Mouse (Mus musculus) MEL (cell line): ENCODE results near the gene Spaca7.

Experiments used
- CTCF ChIP-seq, 3 experiments: IDR thresholded peaks in 2 of 3; conservative IDR thresholded peaks in 1 of 3; 2 replicates each; pipeline ENCODE4 v1.5.1; 2011 to 2012; ENCODE audit warnings: low read length in 3 of 3, low read depth in 2 of 3, mild to moderate bottlenecking in 2 of 3, improper control_type of control experiment in 1 of 3, inconsistent platforms in 1 of 3, mixed read lengths in 1 of 3, moderate library complexity in 1 of 3; ENCODE audit not compliant: control insufficient read depth in 1 of 3, insufficient read depth in 1 of 3, poor library complexity in 1 of 3, severe bottlenecking in 1 of 3
- MEF2A ChIP-seq: IDR thresholded peaks from 2 replicates; pipeline ENCODE4 v1.6.1; 2014; ENCODE audit warnings: low read depth, mild to moderate bottlenecking, inconsistent platforms, low read length, improper control_type of control experiment; ENCODE audit not compliant: poor library complexity, insufficient replicate concordance, severe bottlenecking; ENCODE audit errors: extremely low read depth
- MYC ChIP-seq: IDR thresholded peaks from 2 replicates; pipeline ENCODE4 v1.6.1; 2011; ENCODE audit warnings: low read depth, mild to moderate bottlenecking, low read length, improper control_type of control experiment, moderate library complexity
- POLR2AphosphoS5 ChIP-seq: IDR thresholded peaks from 2 replicates; pipeline ENCODE4 v1.6.1; 2012; ENCODE audit warnings: low read depth, borderline replicate concordance, mild to moderate bottlenecking, inconsistent platforms, low read length, moderate library complexity, mixed read lengths
- SMC3 ChIP-seq: IDR thresholded peaks from 2 replicates; pipeline ENCODE4 v1.6.1; 2011; ENCODE audit warnings: low read depth, low read length, improper control_type of control experiment
- TBP ChIP-seq: IDR thresholded peaks from 2 replicates; pipeline ENCODE4 v1.8.0; 2011; ENCODE audit warnings: low read depth, low read length, improper control_type of control experiment

DNA sequence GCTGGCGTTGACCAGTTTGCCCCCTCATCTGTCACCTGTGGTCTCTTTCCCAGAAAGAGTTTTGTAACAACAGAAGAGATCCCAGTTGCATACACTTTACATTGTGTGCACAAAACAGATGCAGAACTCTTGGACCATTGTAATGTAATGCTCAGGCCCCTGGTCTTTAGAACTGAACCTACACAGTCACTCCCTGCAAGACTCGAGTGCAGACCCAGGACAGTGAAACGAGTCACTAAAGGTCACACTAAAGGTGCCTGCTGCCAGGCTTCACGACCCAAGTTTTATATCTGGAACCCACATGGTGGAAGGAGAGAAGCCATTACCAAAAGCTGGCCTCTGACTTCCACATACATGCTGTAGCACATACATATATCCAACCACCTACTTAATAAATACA, 27.2 kb upstream of the Spaca7 start:
- no peak for TF ChIP-seq MEF2A
- TF ChIP-seq CTCF (IDR thresholded peaks at IDR 0.05 in 2 of 3, conservative IDR thresholded peaks at IDR 0.05 in 1 of 3; ENCODE audit: control insufficient read depth in 1 of 3, insufficient read depth in 1 of 3, low read depth in 2 of 3, low read length in 3 of 3, poor library complexity in 1 of 3, severe bottlenecking in 1 of 3) = no peak
- TF ChIP-seq SMC3 = no peak
- TF ChIP-seq POLR2AphosphoS5 = no peak
- TF ChIP-seq TBP = no peak
- no peak for TF ChIP-seq MYC
